8 mouse cellular contexts compared by ENCODE assay signal in genomic region chr9:61369316-61370273, GRCm38 (mm10). TPM values are rescaled to one million over a fixed set of nuclear protein-coding genes. Genes with fewer than 3 reads are reported as not detected.
A peak's percentile ranks its signal among the peaks of the same experiment; 100 is the strongest.
DNase-seq lines count a peak whose midpoint lies in the region; ATAC-seq and TF ChIP-seq lines count a peak whose summit lies in the region.

No protein-coding gene starts in this region.

- H3K9me3 ChIP-seq in forebrain, embryonic 14.5 days (replicated peaks; ENCODE audit: control insufficient read depth, low read length), result no peaks in the 10 kb centered on the region
- no peaks in the 10 kb centered on the region for H3K9me3 ChIP-seq in liver, embryonic 11.5 days (ENCODE audit: control insufficient read depth, low read length)
- H3K9me3 ChIP-seq in neural tube, embryonic 12.5 days, result no peaks in the 10 kb centered on the region

- H3K27ac ChIP-seq in left cerebral cortex, adult 2 months, result no peak overlapping the region
- H3K27ac ChIP-seq in forebrain, embryonic 14.5 days (ENCODE audit: low read depth, low read length), result peak overlapping the region; percentile 44; the same call in 1 of the 2 replicates
- H3K27ac ChIP-seq in liver, embryonic 11.5 days (ENCODE audit: low read depth, low read length), result peak overlapping the region; percentile 1; the same call in 1 of the 2 replicates
- H3K27ac ChIP-seq in neural tube, embryonic 12.5 days, result 0 out of 2 replicates have a peak overlapping the region, but pooled peaks have one; percentile 46

- TF ChIP-seq POLR2A in brain, embryonic 14.5 days (IDR thresholded peaks at IDR 0.05; ENCODE audit: borderline replicate concordance, extremely low read depth, insufficient read depth, insufficient read length, poor library complexity, severe bottlenecking), result no peak

- H3K36me3 ChIP-seq in forebrain, embryonic 14.5 days (ENCODE audit: control insufficient read depth, insufficient read depth, low read length), result no peaks in the 10 kb centered on the region
- no peaks in the 10 kb centered on the region for H3K36me3 ChIP-seq in liver, embryonic 11.5 days (ENCODE audit: control insufficient read depth, insufficient read depth, low read length)
- H3K36me3 ChIP-seq in neural tube, embryonic 12.5 days, result no peaks in the 10 kb centered on the region

- peak overlapping the region; percentile 39 for H3K4me3 ChIP-seq in left cerebral cortex, adult 2 months
- H3K4me3 ChIP-seq in forebrain, embryonic 14.5 days (ENCODE audit: low read depth, low read length), result peak overlapping the region; percentile 17
- H3K4me3 ChIP-seq in liver, embryonic 11.5 days (ENCODE audit: low read depth, low read length), result peak overlapping the region; percentile 38
- peak overlapping the region; percentile 5 for H3K4me3 ChIP-seq in neural tube, embryonic 12.5 days

- peaks cover 4% of the 10 kb centered on the region; the same call in 1 of the 2 replicates for H3K27me3 ChIP-seq in forebrain, embryonic 14.5 days (replicated peaks; ENCODE audit: control insufficient read depth, insufficient read depth, low read length)
- H3K27me3 ChIP-seq in liver, embryonic 11.5 days (replicated peaks; ENCODE audit: control insufficient read depth, insufficient read depth, low read length), result peaks cover 51% of the 10 kb centered on the region
- H3K27me3 ChIP-seq in neural tube, embryonic 12.5 days (replicated peaks), result peaks cover 8% of the 10 kb centered on the region

- DNase-seq in left cerebral cortex, adult 2 months (ENCODE audit: extremely low spot score in 1 of 2, low spot score in 2 of 2), result peak; percentile 43 to 49
- DNase-seq in left cerebral cortex, adult 11 months (ENCODE audit: low spot score), result no peak
- DNase-seq in brain, embryonic 14.5 days (ENCODE audit: low read depth), result peak; percentile 93
- peak; percentile 87 for DNase-seq in forebrain, embryonic 14.5 days (ENCODE audit: low spot score)
- peak; percentile 81 for DNase-seq in induced T-regulatory cell, adult 2 months (ENCODE audit: low read depth)
- DNase-seq in liver, embryonic 11.5 days (ENCODE audit: low spot score), result peak; percentile 66
- DNase-seq in thymus, postnatal 36 days, result peak; percentile 58 to 69

- peak overlapping the region; percentile 52 for H3K4me2 ChIP-seq in forebrain, embryonic 14.5 days (ENCODE audit: low read length)
- H3K4me2 ChIP-seq in liver, embryonic 11.5 days, result peak overlapping the region; percentile 58
- peak overlapping the region; percentile 57 for H3K4me2 ChIP-seq in neural tube, embryonic 12.5 days (replicated peaks)

- H3K4me1 ChIP-seq in forebrain, embryonic 14.5 days (ENCODE audit: control insufficient read depth, insufficient read depth, low read length), result peaks cover 32% of the 10 kb centered on the region
- peaks cover 36% of the 10 kb centered on the region for H3K4me1 ChIP-seq in liver, embryonic 11.5 days (replicated peaks; ENCODE audit: control insufficient read depth, insufficient read depth, low read length)
- H3K4me1 ChIP-seq in neural tube, embryonic 12.5 days, result peaks cover 36% of the 10 kb centered on the region

- H3K9ac ChIP-seq in forebrain, embryonic 14.5 days (ENCODE audit: low read length), result peak overlapping the region; percentile 29; the same call in 1 of the 2 replicates
- no peak overlapping the region for H3K9ac ChIP-seq in liver, embryonic 11.5 days (ENCODE audit: low read depth, low read length)
- H3K9ac ChIP-seq in neural tube, embryonic 12.5 days, result peak overlapping the region; percentile 29; the same call in 1 of the 2 replicates

- peak; percentile 11; the same call in 1 of the 2 replicates for ATAC-seq in forebrain, embryonic 14.5 days
- ATAC-seq in liver, embryonic 11.5 days (replicated peaks; ENCODE audit: low FRiP score), result no peak
- ATAC-seq in neural tube, embryonic 12.5 days (ENCODE audit: low FRiP score, low read depth), result peak; percentile 13; the same call in 1 of the 2 replicates

- WGBS in forebrain, embryonic 14.5 days, result 1% methylated on average over 44 of the region's 45 CpGs
- whole genome bisulfite sequencing in liver, embryonic 11.5 days, result under 1% methylated on average over 45 of the region's 45 CpGs
- under 1% methylated on average over 45 of the region's 45 CpGs for WGBS in neural tube, embryonic 12.5 days

- intact Hi-C loops in left cerebral cortex, adult 2 months (cut with DNase I), result loop anchor here (1.0 to 5.0 kb wide), 7 partner anchors 91 to 322 kb away; no protein-coding TSS in a partner anchor

- TF ChIP-seq CTCF in left cerebral cortex, adult 2 months (IDR thresholded peaks at IDR 0.05), result peak; percentile 9
- 0 out of 2 replicates have a peak, but pooled peaks have one; percentile 6 for TF ChIP-seq CTCF in brain, embryonic 14.5 days (IDR thresholded peaks at IDR 0.05; ENCODE audit: borderline replicate concordance, extremely low read depth, insufficient read depth, insufficient read length)

RNA-seq across cellular contexts. Expression of gene Tle3, which starts 2.6 kb away (rescaled TPM):
- total RNA-seq in left cerebral cortex, adult 2 months (2021), result 10 to 100 TPM; 69.2 to 71.5 TPM
- polyA plus RNA-seq in brain, embryonic 14.5 days (2012; rRNA removed), result 108 and 121 TPM in 2 replicates
- polyA plus RNA-seq in forebrain, embryonic 14.5 days (2014; fragmentation: Nextera tagmentation; extraction: Ambion mirVana), result 28.1 and 30.1 TPM in 2 replicates
- polyA plus RNA-seq in liver, embryonic 11.5 days (2014; fragmentation: Nextera tagmentation; extraction: Ambion mirVana), result 15.0 and 15.8 TPM in 2 replicates
- 55.5 and 58.7 TPM in 2 replicates for polyA plus RNA-seq in neural tube, embryonic 12.5 days (2016; fragmentation: Nextera tagmentation; extraction: Ambion mirVana)
